In genomic region chr12:38780006-38780954, GRCm38 (mm10) we compare ENCODE assay signal across 8 mouse cellular contexts. TPM values are rescaled to one million over a fixed set of nuclear protein-coding genes. Genes with fewer than 3 reads are reported as not detected.
DNase-seq lines count a peak whose midpoint lies in the region; ATAC-seq lines count a peak whose summit lies in the region.

No protein-coding gene starts in this region.

- peak overlapping the region; percentile 95 for H3K27ac ChIP-seq in intestine, embryonic 14.5 days (ENCODE audit: low read depth)

- no peaks in the 10 kb centered on the region for H3K36me3 ChIP-seq in intestine, embryonic 14.5 days (ENCODE audit: control insufficient read depth, insufficient read depth, low read length)

- ATAC-seq in intestine, embryonic 14.5 days (replicated peaks; ENCODE audit: low FRiP score, low TSS enrichment, low read depth) = no peak

- H3K4me1 ChIP-seq in intestine, embryonic 14.5 days (replicated peaks; ENCODE audit: control insufficient read depth, insufficient read depth, low read length) = 0 out of 2 replicates have a peak, but pooled peaks cover 6% of the 10 kb centered on the region

- H3K27me3 ChIP-seq in intestine, embryonic 14.5 days (replicated peaks; ENCODE audit: control insufficient read depth, insufficient read depth, low read length) = no peaks in the 10 kb centered on the region

- peak; percentile 74 for DNase-seq in layer of hippocampus, adult 11-12 months (ENCODE audit: low spot score)
- no peak for DNase-seq in layer of hippocampus, adult 9-10 months (ENCODE audit: low spot score)
- DNase-seq in embryo, embryonic 10.5 days (ENCODE audit: low spot score) = peak; percentile 91
- peak; percentile 31 to 57 for DNase-seq in gastrocnemius, postnatal 36 days
- DNase-seq in intestine, embryonic 14.5 days (ENCODE audit: low spot score) = peak; percentile 86
- DNase-seq in left cerebral cortex, postnatal 4 days = peak; percentile 73
- peak; percentile 85 for DNase-seq in mesoderm, embryonic 11.5 days (ENCODE audit: low read depth, low spot score)
- peak; percentile 55 for DNase-seq in right cerebral cortex, postnatal 4 days

- H3K9ac ChIP-seq in intestine, embryonic 14.5 days (ENCODE audit: low read length) = peak overlapping the region; percentile 52

- intact Hi-C loops in gastrocnemius, postnatal 36 days (cut with DNase I) = no loop called here
- intact Hi-C loops in left cerebral cortex, postnatal 4 days (cut with DNase I) = loop anchor here (5.0 to 10.0 kb wide), 3 partner anchors 438 to 712 kb away; no protein-coding TSS in a partner anchor

- peak overlapping the region; percentile 97 for H3K4me2 ChIP-seq in intestine, embryonic 14.5 days (ENCODE audit: low read length)

- H3K4me3 ChIP-seq in intestine, embryonic 14.5 days (ENCODE audit: low read depth, low read length) = peak overlapping the region; percentile 68

- no peaks in the 10 kb centered on the region for H3K9me3 ChIP-seq in intestine, embryonic 14.5 days (ENCODE audit: control insufficient read depth, low read length)

- WGBS in intestine, embryonic 14.5 days = under 1% methylated on average over 33 of the region's 33 CpGs

RNA-seq across cellular contexts. Expression of gene Etv1, which starts 1.1 kb away (rescaled TPM):
- total RNA-seq in gastrocnemius, postnatal 36 days (2021) = 1 to 10 TPM; 6.1 to 6.6 TPM
- polyA plus RNA-seq in intestine, embryonic 14.5 days (2014; fragmentation: Nextera tagmentation; extraction: Ambion mirVana) = 48.1 and 58.1 TPM in 2 replicates
- total RNA-seq in left cerebral cortex, postnatal 4 days (2021) = 10 to 100 TPM; 52.5 to 53.3 TPM

Comparison
In these comparisons a context has a peak if more than half of its experiments do, and no peak if none do; other contexts are left out.
1. RNA of gene Etv1, which starts 1.1 kb away (total RNA-seq): 52.5 to 53.3 TPM in left cerebral cortex, postnatal 4 days; 6.1 to 6.6 TPM in gastrocnemius, postnatal 36 days; every median in the first group is over 4 times any median in the second.